Mouse (Mus musculus): Measurements from ENCODE around the gene Slc16a7.

Gene Slc16a7

GRCm38 (mm10) chr10:125324871-125325565 is 64.2 kb downstream of the Slc16a7 start:
- in situ Hi-C loops (cut with MboI; ENCODE audit: unreplicated experiment in 2 of 2): no loop called here

GRCm38 (mm10) chr10:125324149-125324834 is 65.0 kb downstream of the Slc16a7 start:
- in situ Hi-C loops (cut with MboI; ENCODE audit: unreplicated experiment in 2 of 2): no loop called here

GRCm38 (mm10) chr10:125321446-125322428 is 67.5 kb downstream of the Slc16a7 start:
- in situ Hi-C loops (cut with MboI; ENCODE audit: unreplicated experiment in 2 of 2): no loop called here

- in situ Hi-C loops (cut with MboI; ENCODE audit: unreplicated experiment in 2 of 2): no loop called here
Measured at GRCm38 (mm10) chr10:125317317-125317716, 71.9 kb downstream of the Slc16a7 start.

- in situ Hi-C loops (cut with MboI; ENCODE audit: unreplicated experiment in 2 of 2): no loop called here
Measured at GRCm38 (mm10) chr10:125310855-125311254, 78.4 kb downstream of the Slc16a7 start.

- in situ Hi-C loops (cut with MboI; ENCODE audit: unreplicated experiment in 2 of 2): no loop called here
Measured at GRCm38 (mm10) chr10:125298036-125298435, 91.2 kb downstream of the Slc16a7 start.

- in situ Hi-C loops (cut with MboI; ENCODE audit: unreplicated experiment in 2 of 2): no loop called here
Measured at GRCm38 (mm10) chr10:125290320-125290719, 98.9 kb downstream of the Slc16a7 start.

GRCm38 (mm10) chr10:125288560-125288959 is 100.7 kb downstream of the Slc16a7 start:
- in situ Hi-C loops (cut with MboI; ENCODE audit: unreplicated experiment in 2 of 2): no loop called here

- in situ Hi-C loops (cut with MboI; ENCODE audit: unreplicated experiment in 2 of 2): no loop called here
Measured at GRCm38 (mm10) chr10:125285386-125285785, 103.9 kb downstream of the Slc16a7 start.

GRCm38 (mm10) chr10:125275149-125275848 is 114.0 kb downstream of the Slc16a7 start:
- in situ Hi-C loops (cut with MboI; ENCODE audit: unreplicated experiment in 2 of 2): no loop called here

GRCm38 (mm10) chr10:125274519-125275148 is 114.6 kb downstream of the Slc16a7 start:
- in situ Hi-C loops (cut with MboI; ENCODE audit: unreplicated experiment in 2 of 2): no loop called here

- in situ Hi-C loops (cut with MboI; ENCODE audit: unreplicated experiment in 2 of 2): no loop called here
Measured at GRCm38 (mm10) chr10:125273759-125274158, 115.5 kb downstream of the Slc16a7 start.

- in situ Hi-C loops (cut with MboI; ENCODE audit: unreplicated experiment in 2 of 2): no loop called here
Measured at GRCm38 (mm10) chr10:125271448-125271847, 117.8 kb downstream of the Slc16a7 start.

- in situ Hi-C loops (cut with MboI; ENCODE audit: unreplicated experiment in 2 of 2): no loop called here
Measured at GRCm38 (mm10) chr10:125270266-125270665, 119.0 kb downstream of the Slc16a7 start.

GRCm38 (mm10) chr10:125266322-125266721 is 122.9 kb downstream of the Slc16a7 start:
- in situ Hi-C loops (cut with MboI; ENCODE audit: unreplicated experiment in 2 of 2): no loop called here

GRCm38 (mm10) chr10:125265901-125266300 is 123.4 kb downstream of the Slc16a7 start:
- in situ Hi-C loops (cut with MboI; ENCODE audit: unreplicated experiment in 2 of 2): no loop called here

- in situ Hi-C loops (cut with MboI; ENCODE audit: unreplicated experiment in 2 of 2): no loop called here
Measured at GRCm38 (mm10) chr10:125265467-125265866, 123.8 kb downstream of the Slc16a7 start.

- in situ Hi-C loops (cut with MboI; ENCODE audit: unreplicated experiment in 2 of 2): no loop called here
Measured at GRCm38 (mm10) chr10:125264938-125265337, 124.3 kb downstream of the Slc16a7 start.

- in situ Hi-C loops (cut with MboI; ENCODE audit: unreplicated experiment in 2 of 2): no loop called here
Measured at GRCm38 (mm10) chr10:125255904-125256303, 133.4 kb downstream of the Slc16a7 start.

- in situ Hi-C loops (cut with MboI; ENCODE audit: unreplicated experiment in 2 of 2): no loop called here
Measured at GRCm38 (mm10) chr10:125214536-125214935, 174.7 kb downstream of the Slc16a7 start.
